Mouse (Mus musculus) heart, postnatal 14 days (tissue): ENCODE measurements around the gene Zyg11b. TPM values are rescaled to one million over a fixed set of nuclear protein-coding genes. Genes with fewer than 3 reads are reported as not detected.

Experiments
- DNase-seq, 2 experiments: peaks; one replicate each; pipeline ENCODE4 v3.0.0; 2021 to 2022
- intact Hi-C: fragments of 180-260 bp; cut with DNase I; formaldehyde crosslinking; loops from one replicate; pipeline ENCODE4 v1.15.1; 2025
- total RNA-seq, 2 experiments: library from RNA; stranded (reverse); gene quantifications; 2 replicates each; pipeline ENCODE4 v1.2.3; 2021

Gene Zyg11b
- total RNA-seq, 2 experiments from 2014 or later = 37.6 to 39.1 TPM

GRCm38 (mm10) chr4:108213023-108213422 is 87.9 kb downstream of the Zyg11b start:
- intact Hi-C loops = no loop called here
- no peak for DNase-seq

- intact Hi-C loops = no loop called here
- DNase-seq = no peak
Measured at GRCm38 (mm10) chr4:108204629-108205028, 96.3 kb downstream of the Zyg11b start.

- intact Hi-C loops = no loop called here
- peak; percentile 4 to 15 for DNase-seq
Measured at GRCm38 (mm10) chr4:108199236-108199635, 101.7 kb downstream of the Zyg11b start.

- intact Hi-C loops = no loop called here
- peak; percentile 22 to 51 for DNase-seq
Measured at GRCm38 (mm10) chr4:108196277-108196855, 104.5 kb downstream of the Zyg11b start.

- intact Hi-C loops = no loop called here
- no peak for DNase-seq
Measured at GRCm38 (mm10) chr4:108192821-108193323, 108.0 kb downstream of the Zyg11b start.

GRCm38 (mm10) chr4:108182278-108182677 is 118.6 kb downstream of the Zyg11b start:
- no peak for DNase-seq
- intact Hi-C loops = no loop called here

Other genes starting within 250 kb of the Zyg11b start
- 10 to 100 TPM; 16.0 to 31.0 TPM for gene Podn, start 204.7 kb downstream of the Zyg11b start, total RNA-seq
- 100 to 1,000 TPM; 227 to 235 TPM for gene Scp2, start 156.1 kb downstream of the Zyg11b start, total RNA-seq
- 10 to 100 TPM; 31.4 to 31.9 TPM for gene Echdc2, start 135.7 kb downstream of the Zyg11b start, total RNA-seq
- gene Zyg11a, start 83.0 kb downstream of the Zyg11b start, total RNA-seq = under 1 TPM; 0.12 TPM
- gene Coa7, start 27.0 kb upstream of the Zyg11b start, total RNA-seq = 10 to 100 TPM; 41.1 TPM
- not detected for gene Shisal2a, start 82.3 kb upstream of the Zyg11b start, total RNA-seq
- 10 to 100 TPM; 12.7 to 13.9 TPM for gene Gpx7, start 105.9 kb upstream of the Zyg11b start, total RNA-seq
- 10 to 100 TPM; 28.9 to 31.7 TPM for gene Tut4, start 158.3 kb upstream of the Zyg11b start, total RNA-seq